Mouse (Mus musculus) CH12.LX (cell line): ENCODE results near the gene Nelfcd. TPM values are rescaled to one million over a fixed set of nuclear protein-coding genes. Genes with fewer than 3 reads are reported as not detected.

Experiments used
- DNase-seq: peaks from one replicate; pipeline ENCODE4 v3.0.0-alpha.2; 2013; ENCODE audit errors: extremely low read depth
- H3K27ac ChIP-seq: 2 replicates; pipeline ENCODE4 v1.5.1; 2012; ENCODE audit warnings: low read depth, mild to moderate bottlenecking, control low read depth, moderate library complexity; ENCODE audit not compliant: insufficient read depth
- H3K27me3 ChIP-seq: replicated peaks from 2 replicates; pipeline ENCODE3; 2012; ENCODE audit warnings: inconsistent platforms
- H3K36me3 ChIP-seq, 2 experiments: replicated peaks in 1 of 2; 2 replicates each; pipeline versions ENCODE3 to v1.6.1; 2012; ENCODE audit warnings: inconsistent platforms in 1 of 2, low read length in 1 of 2, mild to moderate bottlenecking in 1 of 2, mixed read lengths in 1 of 2, moderate library complexity in 1 of 2; ENCODE audit not compliant: control insufficient read depth in 1 of 2, insufficient read depth in 1 of 2
- H3K4me1 ChIP-seq, 2 experiments: 2 replicates each; pipeline ENCODE4 v1.6.1; 2012; ENCODE audit warnings: inconsistent platforms in 1 of 2, moderate library complexity in 1 of 2; ENCODE audit not compliant: insufficient read depth in 2 of 2, control insufficient read depth in 1 of 2
- H3K4me2 ChIP-seq: 2 replicates; pipeline ENCODE4 v1.6.1; 2012; ENCODE audit warnings: low read depth, mild to moderate bottlenecking, control low read depth; ENCODE audit not compliant: poor library complexity, insufficient read depth, severe bottlenecking
- H3K4me3 ChIP-seq, 3 experiments: fragments of 150-350 bp in 1 of 3; sonication (generic) in 1 of 3; replicated peaks in 1 of 3; 2 replicates each; pipeline versions ENCODE3 to v1.5.1; 2011 to 2012; ENCODE audit warnings: low read depth in 2 of 3, low read length in 2 of 3, mild to moderate bottlenecking in 2 of 3, moderate library complexity in 2 of 3, control low read depth in 1 of 3, improper control_type of control experiment in 1 of 3, inconsistent platforms in 1 of 3, mixed read lengths in 1 of 3; ENCODE audit not compliant: poor library complexity in 1 of 3
- H3K79me2 ChIP-seq: replicated peaks from 2 replicates; pipeline ENCODE4 v1.6.1; 2012; ENCODE audit warnings: mild to moderate bottlenecking, moderate library complexity; ENCODE audit not compliant: control insufficient read depth, poor library complexity, insufficient read depth, severe bottlenecking; ENCODE audit errors: extremely low read depth
- H3K9ac ChIP-seq: 2 replicates; pipeline ENCODE4 v1.6.1; 2012; ENCODE audit warnings: low read depth, mild to moderate bottlenecking, control low read depth, moderate library complexity; ENCODE audit not compliant: insufficient read depth
- H3K9me3 ChIP-seq: replicated peaks from 2 replicates; pipeline ENCODE3; 2012; ENCODE audit warnings: low read length, inconsistent platforms, mixed read lengths
- CHD1 ChIP-seq: IDR thresholded peaks from 2 replicates; pipeline ENCODE4 v1.6.1; 2012; ENCODE audit warnings: low read depth, low read length, improper control_type of control experiment, inconsistent platforms
- CHD2 ChIP-seq: IDR thresholded peaks from 2 replicates; pipeline ENCODE4 v1.6.1; 2011; ENCODE audit warnings: low read length, improper control_type of control experiment
- ELF1 ChIP-seq: IDR thresholded peaks from 2 replicates; pipeline ENCODE4 v1.6.1; 2014; ENCODE audit warnings: low read depth, mild to moderate bottlenecking, inconsistent platforms, low read length, improper control_type of control experiment
- EP300 ChIP-seq: IDR thresholded peaks from 2 replicates; pipeline ENCODE4 v1.6.1; 2011; ENCODE audit warnings: low read length, improper control_type of control experiment
- ETS1 ChIP-seq: conservative IDR thresholded peaks from 2 replicates; pipeline ENCODE4 v1.6.1; 2012; ENCODE audit warnings: low read depth, mild to moderate bottlenecking, inconsistent platforms, low read length, improper control_type of control experiment, moderate library complexity
- HCFC1 ChIP-seq: IDR thresholded peaks from 2 replicates; pipeline ENCODE4 v1.6.1; 2012; ENCODE audit warnings: low read depth, mild to moderate bottlenecking, inconsistent platforms, low read length, improper control_type of control experiment
- KAT2A ChIP-seq: IDR thresholded peaks from 2 replicates; pipeline ENCODE4 v1.6.1; 2012; ENCODE audit warnings: low read length, improper control_type of control experiment, inconsistent platforms; ENCODE audit not compliant: insufficient replicate concordance
- MAX ChIP-seq: IDR thresholded peaks from 2 replicates; pipeline ENCODE4 v1.6.1; 2011; ENCODE audit warnings: low read length, improper control_type of control experiment
- MEF2A ChIP-seq: IDR thresholded peaks from 2 replicates; pipeline ENCODE4 v1.6.1; 2014; ENCODE audit warnings: low read depth, mild to moderate bottlenecking, inconsistent platforms, low read length, improper control_type of control experiment, borderline replicate concordance
- MXI1 ChIP-seq: IDR thresholded peaks from 2 replicates; pipeline ENCODE4 v1.6.1; 2011; ENCODE audit warnings: mild to moderate bottlenecking, low read depth, low read length, improper control_type of control experiment
- MYC ChIP-seq: IDR thresholded peaks from 2 replicates; pipeline ENCODE4 v1.6.1; 2011; ENCODE audit warnings: low read depth, mild to moderate bottlenecking, improper control_type of control experiment, low read length
- NELFE ChIP-seq: IDR thresholded peaks from 2 replicates; pipeline ENCODE4 v1.6.1; 2011; ENCODE audit warnings: low read depth, low read length, improper control_type of control experiment
- NRF1 ChIP-seq: IDR thresholded peaks from 2 replicates; pipeline ENCODE4 v1.6.1; 2014; ENCODE audit warnings: low read depth, mild to moderate bottlenecking, inconsistent platforms, low read length, improper control_type of control experiment, moderate library complexity
- PAX5 ChIP-seq: IDR thresholded peaks from 2 replicates; pipeline ENCODE4 v1.6.1; 2012; ENCODE audit warnings: low read length, inconsistent platforms, mixed read lengths
- POLR2A ChIP-seq: IDR thresholded peaks from 2 replicates; pipeline ENCODE4 v1.6.1; 2011; ENCODE audit warnings: low read depth, mild to moderate bottlenecking, improper control_type of control experiment, low read length
- RAD21 ChIP-seq: IDR thresholded peaks from 2 replicates; pipeline ENCODE4 v1.6.1; 2011; ENCODE audit warnings: low read depth, mild to moderate bottlenecking, low read length, improper control_type of control experiment, moderate library complexity
- SIN3A ChIP-seq: IDR thresholded peaks from 2 replicates; pipeline ENCODE4 v1.6.1; 2012; ENCODE audit warnings: low read length, improper control_type of control experiment, inconsistent platforms
- TCF12 ChIP-seq: IDR thresholded peaks from 2 replicates; pipeline ENCODE4 v1.6.1; 2014; ENCODE audit warnings: low read depth, mild to moderate bottlenecking, inconsistent platforms, low read length, improper control_type of control experiment
- ZC3H11A ChIP-seq: IDR thresholded peaks from 2 replicates; pipeline ENCODE4 v1.6.1; 2012; ENCODE audit warnings: low read depth, mild to moderate bottlenecking, inconsistent platforms, low read length, improper control_type of control experiment
- ZKSCAN1 ChIP-seq: IDR thresholded peaks from 2 replicates; pipeline ENCODE4 v1.6.1; 2012; ENCODE audit warnings: low read depth, inconsistent platforms, low read length, improper control_type of control experiment, borderline replicate concordance
- ZMIZ1 ChIP-seq: IDR thresholded peaks from 2 replicates; pipeline ENCODE4 v1.6.1; 2012; ENCODE audit warnings: low read depth, mild to moderate bottlenecking, inconsistent platforms, low read length, improper control_type of control experiment
- ZNF384 ChIP-seq: IDR thresholded peaks from 2 replicates; pipeline ENCODE4 v1.6.1; 2012; ENCODE audit warnings: low read depth, low read length, improper control_type of control experiment, inconsistent platforms
- dilution Hi-C: fragments of 300-500 bp; cut with MboI; formaldehyde crosslinking; loops from 2 replicates; pipeline ENCODE4 v1.14.3; 2020; ENCODE audit warnings: low sequenced_read_pairs; ENCODE audit not compliant: extremely low pct_unique_long_range_greater_than_20kb, extremely low pct_ligation_motif_present
- in situ Hi-C: fragments of 300-500 bp; cut with MboI; formaldehyde crosslinking; loops from 3 replicates; pipeline ENCODE4 v1.14.3; 2019; ENCODE audit warnings: low sequenced_read_pairs, low pct_ligation_motif_present, low pct_unique_long_range_greater_than_20kb, mixed read lengths
- polyA plus RNA-seq: library from polyadenylated mRNA; unstranded; fragments of >175 nt; gene quantifications from 2 replicates; pipeline ENCODE4 v1.2.1, GENCODE M21; 2012; ENCODE audit warnings: low read depth; ENCODE audit not compliant: insufficient read length
- total RNA-seq, 2 experiments: library from RNA; depleted of rRNA; stranded (reverse); fragments of 300-350 nt in 1 of 2; fragments of >200 nt in 1 of 2; gene quantifications; 2 replicates each; pipeline ENCODE4 v1.2.3; 2012 to 2014

Nelfcd gene
- total RNA-seq (2012; rRNA removed) = 44.6 and 45.2 TPM in 2 replicates
- total RNA-seq (2014; rRNA removed) = 39.1 and 41.5 TPM in 2 replicates
- 50.5 and 52.3 TPM in 2 replicates for polyA plus RNA-seq

GRCm38 (mm10) chr2:174415731-174416310 lies at the start of gene Nelfcd:
Gene Nelfcd (plus strand): TSS chr2:174415804.
- TF ChIP-seq CHD1 (no peak), ZNF384 (no peak), MAX (no peak), TCF12 (peak; percentile 60), CHD2 (peak; percentile 73; the same call in 1 of the 2 replicates), ZKSCAN1 (no peak), NELFE (peak; percentile 83), MEF2A (0 out of 2 replicates have a peak, but pooled peaks have one; percentile 11), NRF1 (peak; percentile 100), POLR2A (peak; percentile 81), RAD21 (no peak), HCFC1 (peak; percentile 58; the same call in 1 of the 2 replicates), MXI1 (peak; percentile 44; the same call in 1 of the 2 replicates), ZC3H11A (no peak), SIN3A (peak; percentile 65; the same call in 1 of the 2 replicates), ETS1 (no peak)
- Histone ChIP-seq H3K27me3 (no peaks in the 10 kb centered on the region), H3K4me1 (peaks cover 7 to 25% of the 10 kb centered on the region in 2 experiments; a peak in 3 of 4 replicates), H3K9ac (peak within 1 kb of the TSS; percentile 70), H3K79me2 (peaks cover 8% of the 10 kb centered on the region; the same call in 1 of the 2 replicates), H3K27ac (no peak within 1 kb of the TSS), H3K4me2 (peak within 1 kb of the TSS; percentile 91), H3K36me3 (peaks cover 14 to 34% of the 10 kb centered on the region in 2 experiments), H3K4me3 (peak within 1 kb of the TSS; percentile 86 to 95 (median 90)), H3K9me3 (no peaks in the 10 kb centered on the region)
- peak; percentile 98 for DNase-seq
- in situ Hi-C loops = no loop called here
- dilution Hi-C loops = no loop called here

GRCm38 (mm10) chr2:174366571-174366970 lies 49.0 kb upstream of the Nelfcd start:
- no peaks in the 10 kb centered on the region for H3K9me3 ChIP-seq
- H3K4me3 ChIP-seq = no peak overlapping the region
- H3K36me3 ChIP-seq = no peaks in the 10 kb centered on the region
- H3K4me2 ChIP-seq = no peak overlapping the region
- in situ Hi-C loops = no loop called here
- no peak overlapping the region for H3K27ac ChIP-seq
- TF ChIP-seq ETS1 (no peak), MYC (no peak), EP300 (no peak), ZC3H11A (no peak), ELF1 (no peak), CHD1 (no peak), MAX (no peak), KAT2A (no peak), PAX5 (no peak), ZMIZ1 (no peak)
- DNase-seq = no peak
- H3K9ac ChIP-seq = no peak overlapping the region
- H3K79me2 ChIP-seq = no peaks in the 10 kb centered on the region
- dilution Hi-C loops = no loop called here
- no peaks in the 10 kb centered on the region for H3K27me3 ChIP-seq
- H3K4me1 ChIP-seq = no peaks in the 10 kb centered on the region; a peak in 1 of 4 replicates
